Mouse (Mus musculus) neural tube, embryonic 15.5 days (tissue): Measurements from ENCODE around the gene Lrmda. TPM values are rescaled to one million over a fixed set of nuclear protein-coding genes. Genes with fewer than 3 reads are reported as not detected.
"Not testable (repeated sequence)": the region's sequence is repeated elsewhere in the genome, so short reads cannot be mapped to it uniquely, and the experiment has no call there.

Experiments used
- ATAC-seq: fragments of 200-750 bp; cut with Nextera tagmentation; 2 replicates; pipeline ENCODE4 v1.8.0; 2017; ENCODE audit warnings: mild to moderate bottlenecking, moderate TSS enrichment, moderate library complexity; ENCODE audit not compliant: low FRiP score
- H3K27ac ChIP-seq: fragments of 300-500 bp; sonication (generic); replicated peaks from 2 replicates; pipeline ENCODE4 v1.5.1; 2015; ENCODE audit warnings: mild to moderate bottlenecking, inconsistent platforms
- H3K27me3 ChIP-seq: fragments of 300-500 bp; sonication (generic); replicated peaks from 2 replicates; pipeline ENCODE4 v1.6.1; 2015; ENCODE audit warnings: inconsistent platforms
- H3K36me3 ChIP-seq: fragments of 300-500 bp; sonication (generic); 2 replicates; pipeline ENCODE4 v1.6.1; 2015; ENCODE audit warnings: inconsistent platforms
- H3K4me1 ChIP-seq: fragments of 300-500 bp; sonication (generic); 2 replicates; pipeline ENCODE4 v1.6.1; 2015; ENCODE audit warnings: inconsistent platforms
- H3K4me2 ChIP-seq: fragments of 300-500 bp; sonication (generic); 2 replicates; pipeline ENCODE4 v1.6.1; 2015; ENCODE audit warnings: inconsistent platforms, mild to moderate bottlenecking, moderate library complexity
- H3K4me3 ChIP-seq: fragments of 300-500 bp; sonication (generic); replicated peaks from 2 replicates; pipeline ENCODE4 v1.5.1; 2015; ENCODE audit warnings: mild to moderate bottlenecking, inconsistent platforms
- H3K9ac ChIP-seq: fragments of 300-500 bp; sonication (generic); replicated peaks from 2 replicates; pipeline ENCODE4 v1.6.1; 2015; ENCODE audit warnings: mild to moderate bottlenecking, inconsistent platforms
- H3K9me3 ChIP-seq: fragments of 300-500 bp; sonication (generic); replicated peaks from 2 replicates; pipeline ENCODE4 v1.6.1; 2016; ENCODE audit warnings: inconsistent platforms
- WGBS: fragments of 180-500 bp; shearing (Covaris S2); methylation state at CpG from one replicate; pipeline ENCODE4 v1.1.7; 2015; ENCODE audit warnings: mixed read lengths; 5-methylcytosine and 5-hydroxymethylcytosine counted together
- polyA plus RNA-seq: library from polyadenylated mRNA; unstranded; fragments of >200 nt; fragmentation: Nextera tagmentation; extraction: Ambion mirVana; gene quantifications from 2 replicates; pipeline ENCODE4 v1.2.1, GENCODE M21; 2015

Lrmda gene
- polyA plus RNA-seq, 1 experiment from 2014 or later, result 0.68 TPM

- Histone ChIP-seq H3K9me3 (no peaks in the 10 kb centered on the region), H3K27me3 (peaks cover 10% of the 10 kb centered on the region; the same call in 1 of the 2 replicates), H3K4me2 (no peak overlapping the region), H3K36me3 (no peaks in the 10 kb centered on the region), H3K9ac (no peak overlapping the region), H3K4me1 (peaks cover 28% of the 10 kb centered on the region), H3K27ac (no peak overlapping the region), H3K4me3 (no peak overlapping the region)
- ATAC-seq, result no peak
- 67% methylated on average over 7 of the region's 7 CpGs for WGBS
Observed at GRCm38 (mm10) chr14:22573585-22573984, 554.1 kb downstream of the Lrmda start.

- H3K27me3 ChIP-seq, result peaks cover 10% of the 10 kb centered on the region; the same call in 1 of the 2 replicates
- H3K9ac ChIP-seq, result no peak overlapping the region
- no peaks in the 10 kb centered on the region for H3K9me3 ChIP-seq
- H3K27ac ChIP-seq, result no peak overlapping the region
- 79% methylated on average over 4 of the region's 4 CpGs for WGBS
- H3K36me3 ChIP-seq, result no peaks in the 10 kb centered on the region
- no peak overlapping the region for H3K4me3 ChIP-seq
- no peak overlapping the region for H3K4me2 ChIP-seq
- no peak for ATAC-seq
- H3K4me1 ChIP-seq, result peaks cover 28% of the 10 kb centered on the region
Observed at GRCm38 (mm10) chr14:22574006-22574405, 554.5 kb downstream of the Lrmda start.

GRCm38 (mm10) chr14:22576441-22576840, 556.9 kb downstream of the Lrmda start:
- H3K27me3 ChIP-seq, result peaks cover 10% of the 10 kb centered on the region; the same call in 1 of the 2 replicates
- no peaks in the 10 kb centered on the region for H3K9me3 ChIP-seq
- no peak overlapping the region for H3K4me3 ChIP-seq
- 23% methylated on average over 6 of the region's 6 CpGs for WGBS
- H3K4me2 ChIP-seq, result no peak overlapping the region
- H3K4me1 ChIP-seq, result peaks cover 40% of the 10 kb centered on the region
- ATAC-seq, result no peak
- 0 out of 2 replicates have a peak overlapping the region, but pooled peaks have one; percentile 4 for H3K27ac ChIP-seq
- no peaks in the 10 kb centered on the region for H3K36me3 ChIP-seq
- H3K9ac ChIP-seq, result no peak overlapping the region

GRCm38 (mm10) chr14:22577411-22578037, 558.0 kb downstream of the Lrmda start:
- ATAC-seq, result peak; percentile 74
- H3K4me3 ChIP-seq, result no peak overlapping the region
- no peak overlapping the region for H3K9ac ChIP-seq
- peak overlapping the region; percentile 34 for H3K4me2 ChIP-seq
- H3K36me3 ChIP-seq, result no peaks in the 10 kb centered on the region
- WGBS, result 19% methylated on average over 13 of the region's 13 CpGs
- H3K4me1 ChIP-seq, result peaks cover 40% of the 10 kb centered on the region
- no peaks in the 10 kb centered on the region for H3K9me3 ChIP-seq
- H3K27ac ChIP-seq, result peak overlapping the region; percentile 52; the same call in 1 of the 2 replicates
- peaks cover 10% of the 10 kb centered on the region; the same call in 1 of the 2 replicates for H3K27me3 ChIP-seq

GRCm38 (mm10) chr14:22578224-22578623, 558.7 kb downstream of the Lrmda start:
- WGBS, result 16% methylated on average over 6 of the region's 6 CpGs
- H3K4me3 ChIP-seq, result no peak overlapping the region
- H3K36me3 ChIP-seq, result no peaks in the 10 kb centered on the region
- H3K9ac ChIP-seq, result no peak overlapping the region
- peaks cover 40% of the 10 kb centered on the region for H3K4me1 ChIP-seq
- H3K9me3 ChIP-seq, result no peaks in the 10 kb centered on the region
- no peak overlapping the region for H3K27ac ChIP-seq
- ATAC-seq, result no peak
- H3K4me2 ChIP-seq, result peak overlapping the region; percentile 34
- 0 out of 2 replicates have a peak, but pooled peaks cover 6% of the 10 kb centered on the region for H3K27me3 ChIP-seq

GRCm38 (mm10) chr14:22578986-22579385, 559.5 kb downstream of the Lrmda start:
- Histone ChIP-seq H3K4me3 (no peak overlapping the region), H3K9me3 (no peaks in the 10 kb centered on the region), H3K4me2 (no peak overlapping the region), H3K4me1 (peaks cover 40% of the 10 kb centered on the region), H3K9ac (no peak overlapping the region), H3K27me3 (0 out of 2 replicates have a peak, but pooled peaks cover 2% of the 10 kb centered on the region), H3K27ac (no peak overlapping the region), H3K36me3 (no peaks in the 10 kb centered on the region)
- WGBS, result 80% methylated on average over 3 of the region's 3 CpGs
- ATAC-seq, result no peak

- Histone ChIP-seq H3K27me3 (no peaks in the 10 kb centered on the region), H3K27ac (no peak overlapping the region), H3K36me3 (no peaks in the 10 kb centered on the region), H3K9ac (no peak overlapping the region), H3K4me2 (no peak overlapping the region), H3K9me3 (no peaks in the 10 kb centered on the region), H3K4me3 (no peak overlapping the region), H3K4me1 (peaks cover 22% of the 10 kb centered on the region)
- no peak for ATAC-seq
- WGBS, result 95% methylated on average over 9 of the region's 9 CpGs
Observed at GRCm38 (mm10) chr14:22582065-22582464, 562.6 kb downstream of the Lrmda start.

GRCm38 (mm10) chr14:22586281-22586680, 566.8 kb downstream of the Lrmda start:
- ATAC-seq, result no peak
- 87% methylated on average over 4 of the region's 4 CpGs for WGBS
- H3K27me3 ChIP-seq, result 0 out of 2 replicates have a peak, but pooled peaks cover 2% of the 10 kb centered on the region

GRCm38 (mm10) chr14:22586796-22587195, 567.3 kb downstream of the Lrmda start:
- Histone ChIP-seq H3K27ac (no peak overlapping the region), H3K9ac (no peak overlapping the region), H3K36me3 (no peaks in the 10 kb centered on the region), H3K4me3 (no peak overlapping the region), H3K9me3 (no peaks in the 10 kb centered on the region), H3K4me1 (peaks cover under 1% of the 10 kb centered on the region; the same call in 1 of the 2 replicates), H3K4me2 (no peak overlapping the region), H3K27me3 (0 out of 2 replicates have a peak, but pooled peaks cover 2% of the 10 kb centered on the region)
- ATAC-seq, result no peak
- WGBS, result 82% methylated on average over 4 of the region's 4 CpGs

More at GRCm38 (mm10) chr14:22586281-22586680, 566.8 kb downstream of the Lrmda start:
- Histone ChIP-seq H3K4me1 (no peaks in the 10 kb centered on the region), H3K36me3 (no peaks in the 10 kb centered on the region), H3K9me3 (no peaks in the 10 kb centered on the region), H3K9ac (no peak overlapping the region), H3K4me3 (no peak overlapping the region), H3K27ac (no peak overlapping the region), H3K4me2 (no peak overlapping the region)

- no peak overlapping the region for H3K27ac ChIP-seq
- H3K27me3 ChIP-seq, result 0 out of 2 replicates have a peak, but pooled peaks cover 2% of the 10 kb centered on the region
- ATAC-seq, result no peak
- H3K4me2 ChIP-seq, result no peak overlapping the region
- peaks cover 4% of the 10 kb centered on the region; the same call in 1 of the 2 replicates for H3K4me1 ChIP-seq
- no peak overlapping the region for H3K9ac ChIP-seq
- no peak overlapping the region for H3K4me3 ChIP-seq
- WGBS, result 66% methylated on average over 4 of the region's 4 CpGs
- no peaks in the 10 kb centered on the region for H3K9me3 ChIP-seq
- H3K36me3 ChIP-seq, result no peaks in the 10 kb centered on the region
Observed at GRCm38 (mm10) chr14:22587285-22587957, 567.9 kb downstream of the Lrmda start.

- no peaks in the 10 kb centered on the region for H3K36me3 ChIP-seq
- H3K9ac ChIP-seq, result no peak overlapping the region
- no peaks in the 10 kb centered on the region for H3K9me3 ChIP-seq
- H3K4me2 ChIP-seq, result no peak overlapping the region
- no peak for ATAC-seq
- 0 out of 2 replicates have a peak, but pooled peaks cover 2% of the 10 kb centered on the region for H3K27me3 ChIP-seq
- no peak overlapping the region for H3K27ac ChIP-seq
- H3K4me1 ChIP-seq, result peaks cover 4% of the 10 kb centered on the region; the same call in 1 of the 2 replicates
- 87% methylated on average over 4 of the region's 4 CpGs for WGBS
- no peak overlapping the region for H3K4me3 ChIP-seq
Observed at GRCm38 (mm10) chr14:22587958-22588296, 568.4 kb downstream of the Lrmda start.

- H3K27me3 ChIP-seq, H3K4me2 ChIP-seq, H3K36me3 ChIP-seq, H3K9me3 ChIP-seq, H3K27ac ChIP-seq, ATAC-seq, H3K9ac ChIP-seq, H3K4me1 ChIP-seq, H3K4me3 ChIP-seq: not testable (repeated sequence)
- WGBS, result 73% methylated on average over 1 of the region's 1 CpGs
Observed at GRCm38 (mm10) chr14:22588394-22588793, 568.9 kb downstream of the Lrmda start.
